Mouse (Mus musculus): ENCODE data around the gene Zp3. TPM values are rescaled to one million over a fixed set of nuclear protein-coding genes. Genes with fewer than 3 reads are reported as not detected.

Zp3 gene
- polyA plus RNA-seq, 1 experiment from 2014 or later = not detected

DNA sequence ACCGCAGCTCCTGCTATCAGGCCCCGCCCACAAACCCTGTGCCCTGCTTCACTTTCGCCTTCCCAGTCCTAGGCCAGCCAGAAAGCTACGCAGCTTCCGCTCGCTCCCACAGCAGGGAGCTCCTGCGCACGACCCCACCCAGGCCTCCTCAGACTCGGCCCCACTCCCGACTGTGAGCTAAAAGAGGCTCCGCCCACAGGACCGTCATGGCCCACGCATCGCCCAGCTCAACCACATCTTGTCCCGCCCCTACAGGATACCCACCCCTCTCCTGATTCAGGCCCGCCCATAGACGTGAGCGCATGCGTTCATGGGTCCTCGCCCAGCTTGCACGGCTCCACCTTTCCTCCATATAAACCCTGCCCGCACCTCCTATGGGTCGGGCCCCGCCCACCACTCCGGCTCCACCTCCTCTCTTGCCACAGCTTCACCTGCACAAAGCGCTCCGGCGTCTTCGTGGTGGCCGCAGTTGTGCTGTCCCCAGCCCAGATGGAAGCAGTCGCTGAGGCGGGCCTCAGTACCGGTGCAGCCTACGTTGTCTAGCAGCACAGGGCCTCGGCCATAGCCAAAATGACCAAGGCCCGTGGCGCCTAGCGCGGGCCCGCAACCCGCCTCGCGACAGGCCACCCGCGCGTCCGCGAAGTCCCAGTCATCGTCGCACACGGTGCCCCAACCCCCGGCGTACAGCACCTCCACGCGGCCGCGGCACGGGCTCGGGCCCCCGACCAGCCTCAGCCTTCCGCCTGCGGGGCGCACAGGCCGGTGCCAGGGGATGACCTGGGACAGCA, 17.2 kb upstream of the Zp3 start:
- WGBS = under 1% methylated on average over 64 of the region's 64 CpGs
- ATAC-seq (ENCODE audit: insufficient number of reproducible peaks, insufficient read depth, low FRiP score, low TSS enrichment, low read depth) = peak; percentile 94

DNA sequence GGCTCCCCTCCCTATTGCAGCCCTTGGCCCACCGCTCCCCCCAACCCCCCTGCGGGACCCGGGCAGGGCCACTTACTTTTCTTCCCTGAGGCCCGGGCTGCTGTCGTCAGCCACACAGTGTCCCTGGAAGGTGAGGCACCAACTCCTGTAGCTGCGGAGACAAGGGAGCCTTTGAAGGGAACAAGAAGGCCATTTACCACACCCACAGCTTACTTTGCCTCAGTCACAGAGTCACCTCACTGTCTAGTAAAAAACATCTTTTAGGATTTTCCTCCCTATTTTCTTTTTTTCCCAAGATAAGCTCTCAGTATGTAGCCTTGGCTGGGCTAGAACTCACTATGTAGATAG, 16.6 kb upstream of the Zp3 start:
- H3K9ac ChIP-seq = peak overlapping the region; percentile 94
- peaks cover 20% of the 10 kb centered on the region for H3K4me1 ChIP-seq
- H3K4me2 ChIP-seq = peak overlapping the region; percentile 91
- peak overlapping the region; percentile 96 for H3K27ac ChIP-seq
- H3K27me3 ChIP-seq = peaks cover 13% of the 10 kb centered on the region; the same call in 1 of the 2 replicates
- no peak for ATAC-seq (ENCODE audit: insufficient number of reproducible peaks, insufficient read depth, low FRiP score, low TSS enrichment, low read depth)
- 2% methylated on average over 6 of the region's 6 CpGs for WGBS
- peak overlapping the region; percentile 68 for H3K4me3 ChIP-seq
- H3K36me3 ChIP-seq = no peaks in the 10 kb centered on the region
- H3K9me3 ChIP-seq = no peaks in the 10 kb centered on the region

More for the DNA sequence above, 17.2 kb upstream of the Zp3 start:
- H3K27ac ChIP-seq = peak overlapping the region; percentile 96
- H3K4me1 ChIP-seq = peaks cover 23% of the 10 kb centered on the region
- peak overlapping the region; percentile 91 for H3K4me2 ChIP-seq
- peaks cover 13% of the 10 kb centered on the region; the same call in 1 of the 2 replicates for H3K27me3 ChIP-seq
- peak overlapping the region; percentile 94 for H3K9ac ChIP-seq
- H3K9me3 ChIP-seq = no peaks in the 10 kb centered on the region
- H3K36me3 ChIP-seq = no peaks in the 10 kb centered on the region
- peak overlapping the region; percentile 68 for H3K4me3 ChIP-seq

DNA sequence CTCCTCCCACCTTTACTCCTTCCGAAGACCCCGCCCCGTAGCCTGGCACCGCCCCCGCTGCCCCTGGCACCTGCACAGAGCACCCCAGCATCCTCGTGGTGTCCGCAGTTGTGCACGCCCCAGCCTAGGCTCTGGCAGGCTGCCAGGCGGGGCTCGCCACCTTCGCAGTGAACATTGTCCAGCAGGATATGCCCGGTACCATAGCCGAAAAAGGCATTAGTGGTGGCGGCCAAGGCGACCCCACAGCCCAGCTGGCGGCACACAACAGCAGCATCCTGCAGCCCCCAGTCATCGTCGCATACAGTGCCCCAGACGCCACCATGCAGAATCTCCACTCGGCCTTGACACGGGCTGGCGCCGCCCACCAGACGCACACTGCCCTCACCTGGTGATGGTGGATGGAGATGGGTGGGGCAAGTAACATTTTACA, 14.4 kb upstream of the Zp3 start:
- ATAC-seq (ENCODE audit: insufficient number of reproducible peaks, insufficient read depth, low FRiP score, low TSS enrichment, low read depth) = no peak
- peaks cover 19% of the 10 kb centered on the region for H3K4me1 ChIP-seq
- H3K4me2 ChIP-seq = peak overlapping the region; percentile 57
- 7% methylated on average over 24 of the region's 24 CpGs for WGBS
- H3K27ac ChIP-seq = no peak overlapping the region
- peak overlapping the region; percentile 29 for H3K4me3 ChIP-seq
- H3K9me3 ChIP-seq = no peaks in the 10 kb centered on the region
- no peaks in the 10 kb centered on the region for H3K36me3 ChIP-seq
- peaks cover 13% of the 10 kb centered on the region; the same call in 1 of the 2 replicates for H3K27me3 ChIP-seq
- H3K9ac ChIP-seq = peak overlapping the region; percentile 54; the same call in 1 of the 2 replicates

DNA sequence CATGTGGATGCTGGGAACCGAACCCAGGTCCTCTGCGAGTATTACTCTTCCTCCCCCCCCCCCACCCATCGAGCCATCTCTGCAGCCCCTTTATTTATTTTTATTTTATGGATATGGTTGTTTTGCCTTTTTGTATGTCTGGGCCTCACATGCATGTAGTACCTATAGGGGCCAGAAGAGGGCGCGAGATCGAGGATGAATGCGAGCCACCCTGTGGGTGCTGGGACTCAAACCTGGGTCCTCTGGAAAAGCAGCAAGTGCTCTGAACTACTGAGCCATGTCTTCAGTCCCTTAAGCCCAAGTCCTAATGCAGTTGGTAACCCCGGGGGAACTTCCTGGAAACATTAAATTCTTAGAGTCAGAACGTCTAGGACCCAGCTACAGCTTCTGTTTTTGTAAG, 13.0 kb upstream of the Zp3 start:
- Histone ChIP-seq H3K27ac (no peak overlapping the region), H3K4me3 (no peak overlapping the region), H3K4me2 (no peak overlapping the region), H3K36me3 (no peaks in the 10 kb centered on the region), H3K4me1 (peaks cover 9% of the 10 kb centered on the region), H3K27me3 (peaks cover 13% of the 10 kb centered on the region; the same call in 1 of the 2 replicates), H3K9me3 (no peaks in the 10 kb centered on the region), H3K9ac (no peak overlapping the region)
- WGBS = 60% methylated on average over 9 of the region's 9 CpGs
- no peak for ATAC-seq (ENCODE audit: insufficient number of reproducible peaks, insufficient read depth, low FRiP score, low TSS enrichment, low read depth)

DNA sequence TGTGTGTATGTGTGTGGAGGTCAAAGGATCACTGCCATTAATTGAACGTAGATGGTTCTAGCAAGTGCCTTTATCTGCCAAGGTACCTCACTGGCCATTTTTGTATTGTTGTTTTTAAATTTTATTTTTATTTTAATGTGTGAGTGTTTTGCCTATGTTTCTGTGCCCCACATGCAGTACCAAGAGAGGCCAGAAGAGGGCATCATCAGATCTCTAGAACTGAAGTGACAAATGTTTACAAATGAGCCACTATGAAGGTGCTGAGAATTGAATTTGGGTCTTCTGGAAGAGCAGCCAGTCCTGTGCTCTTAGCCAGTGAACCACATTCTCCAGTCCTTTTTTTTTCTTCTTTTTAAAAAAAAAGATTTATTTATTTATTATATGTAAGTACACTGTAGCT, 11.1 kb upstream of the Zp3 start:
- Histone ChIP-seq H3K4me3 (no peak overlapping the region), H3K4me1 (peaks cover 4% of the 10 kb centered on the region), H3K36me3 (no peaks in the 10 kb centered on the region), H3K9me3 (no peaks in the 10 kb centered on the region), H3K9ac (no peak overlapping the region), H3K27me3 (peaks cover 13% of the 10 kb centered on the region; the same call in 1 of the 2 replicates), H3K27ac (no peak overlapping the region), H3K4me2 (no peak overlapping the region)
- no peak for ATAC-seq (ENCODE audit: insufficient number of reproducible peaks, insufficient read depth, low FRiP score, low TSS enrichment, low read depth)
- WGBS = 55% methylated on average over 1 of the region's 1 CpGs

DNA sequence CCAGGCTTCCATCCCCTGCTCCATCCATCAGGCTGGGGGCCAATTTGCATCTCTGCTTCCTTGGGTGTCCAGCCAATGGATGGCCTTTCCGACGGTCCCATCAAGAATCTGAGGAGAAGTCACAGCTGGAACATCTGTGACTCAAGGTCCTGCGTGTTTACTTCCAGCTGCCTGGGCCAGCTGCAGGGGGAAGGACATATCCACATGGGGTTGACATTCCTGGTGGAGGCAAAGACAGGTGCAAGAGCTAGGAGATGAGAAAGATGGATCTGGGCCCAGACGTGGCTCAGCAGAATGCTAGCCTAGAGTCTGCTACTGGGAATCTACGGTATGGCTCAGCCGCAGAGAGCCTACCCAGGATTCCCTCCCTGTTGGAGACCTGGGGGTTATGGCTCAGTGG, 9.7 kb upstream of the Zp3 start:
- Histone ChIP-seq H3K27ac (no peak overlapping the region), H3K4me1 (peaks cover 8% of the 10 kb centered on the region), H3K4me3 (no peak overlapping the region), H3K9me3 (no peaks in the 10 kb centered on the region), H3K4me2 (no peak overlapping the region), H3K36me3 (no peaks in the 10 kb centered on the region), H3K27me3 (peaks cover 7% of the 10 kb centered on the region; the same call in 1 of the 2 replicates), H3K9ac (no peak overlapping the region)
- ATAC-seq (ENCODE audit: insufficient number of reproducible peaks, insufficient read depth, low FRiP score, low TSS enrichment, low read depth) = no peak
- WGBS = 84% methylated on average over 6 of the region's 6 CpGs

DNA sequence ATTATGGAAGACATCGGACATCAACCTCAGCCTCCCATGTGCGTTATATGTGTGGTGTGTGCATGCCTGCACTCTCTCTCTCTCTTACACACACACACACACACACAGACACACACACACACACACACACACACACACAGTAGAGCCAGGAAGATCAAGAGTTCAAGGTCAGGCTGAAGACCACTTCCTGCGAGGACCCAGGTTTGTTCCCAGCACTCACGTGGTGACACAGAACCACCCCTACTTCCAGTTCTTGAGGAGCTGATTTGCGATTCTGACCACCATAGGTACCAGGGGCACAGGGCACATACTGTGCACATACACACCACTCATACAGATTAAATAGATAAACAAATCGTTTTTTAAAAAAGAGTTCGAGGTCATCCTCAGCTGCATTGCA, 8.0 kb upstream of the Zp3 start:
- H3K36me3 ChIP-seq = no peaks in the 10 kb centered on the region
- no peak overlapping the region for H3K4me2 ChIP-seq
- peaks cover 4% of the 10 kb centered on the region; the same call in 1 of the 2 replicates for H3K4me1 ChIP-seq
- no peak overlapping the region for H3K27ac ChIP-seq
- no peak overlapping the region for H3K4me3 ChIP-seq
- no peaks in the 10 kb centered on the region for H3K9me3 ChIP-seq
- no peaks in the 10 kb centered on the region for H3K27me3 ChIP-seq
- no peak overlapping the region for H3K9ac ChIP-seq
- no peak for ATAC-seq (ENCODE audit: insufficient number of reproducible peaks, insufficient read depth, low FRiP score, low TSS enrichment, low read depth)
- 88% methylated on average over 7 of the region's 7 CpGs for WGBS

DNA sequence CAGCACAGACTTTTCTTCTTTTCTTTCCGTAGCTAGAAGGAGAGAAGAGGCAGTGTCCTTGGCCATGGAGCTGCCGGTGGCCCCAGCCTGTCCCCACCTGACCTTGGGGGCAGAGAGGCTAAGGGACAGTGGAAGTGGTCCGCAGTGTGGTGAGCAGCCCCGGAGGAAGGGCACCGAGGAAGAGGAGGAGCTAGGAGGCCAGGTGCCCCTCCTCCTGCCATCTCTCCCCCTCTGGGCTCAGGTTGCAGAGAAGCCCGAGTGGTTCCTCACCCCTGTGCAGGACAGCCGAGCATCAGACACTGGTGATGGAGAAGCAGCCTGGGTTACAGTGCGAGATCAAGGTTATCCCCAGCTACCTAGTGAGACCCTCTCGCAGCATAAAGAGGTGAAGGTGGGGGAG, 5.5 kb upstream of the Zp3 start, which contains the start of gene Ssc4d:
Ssc4d (minus strand) TSS at position 167 of the 400 bp plus-strand sequence.
- H3K27ac ChIP-seq = no peak within 1 kb of the TSS
- no peaks in the 10 kb centered on the region for H3K36me3 ChIP-seq
- H3K4me2 ChIP-seq = peak within 1 kb of the TSS; percentile 48
- no peaks in the 10 kb centered on the region for H3K27me3 ChIP-seq
- peak within 1 kb of the TSS; percentile 31 for H3K4me3 ChIP-seq
- H3K4me1 ChIP-seq = peaks cover 4% of the 10 kb centered on the region; the same call in 1 of the 2 replicates
- no peak for ATAC-seq (ENCODE audit: insufficient number of reproducible peaks, insufficient read depth, low FRiP score, low TSS enrichment, low read depth)
- H3K9ac ChIP-seq = peak within 1 kb of the TSS; percentile 64
- H3K9me3 ChIP-seq = no peaks in the 10 kb centered on the region
- WGBS = 11% methylated on average over 9 of the region's 9 CpGs

DNA sequence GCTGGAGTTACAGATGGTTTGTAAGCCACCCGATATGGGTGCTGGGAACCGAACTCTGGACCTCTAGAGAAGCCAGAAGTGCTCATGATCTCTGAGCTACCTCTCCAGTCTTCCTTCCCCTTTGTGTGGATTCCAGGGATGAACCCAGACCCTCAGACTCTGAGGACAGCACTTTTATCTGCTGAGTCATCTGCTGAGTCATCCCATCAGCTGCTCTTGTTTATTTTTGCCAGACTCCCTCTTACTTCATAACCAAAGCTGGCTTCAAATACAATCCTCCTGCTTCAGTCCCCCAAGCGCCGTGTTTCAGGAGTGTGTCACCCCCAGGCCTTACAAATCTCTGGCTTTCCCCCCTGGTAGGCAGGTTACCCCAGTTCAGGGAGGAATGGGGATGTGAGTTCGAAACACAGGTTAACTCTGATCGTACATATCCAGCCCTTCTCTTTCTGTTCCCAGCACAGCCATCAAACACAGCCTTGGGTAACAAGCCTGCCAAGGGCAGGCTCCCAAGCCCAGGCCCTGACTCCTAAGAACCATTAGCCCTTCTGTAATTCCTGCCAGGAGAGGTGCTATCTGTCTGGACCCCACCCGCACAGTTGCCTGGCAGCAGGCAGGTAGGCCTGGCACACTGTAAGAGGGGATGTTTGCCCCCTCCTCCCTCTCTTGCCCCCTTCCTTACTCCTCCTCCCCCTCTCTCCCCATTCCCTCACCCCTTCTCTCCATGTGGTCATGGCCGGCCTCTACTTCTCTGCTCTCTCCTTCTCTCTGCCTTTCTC, 3.8 kb upstream of the Zp3 start:
- Histone ChIP-seq H3K9ac (no peak overlapping the region), H3K4me2 (no peak overlapping the region), H3K27ac (no peak overlapping the region), H3K27me3 (no peaks in the 10 kb centered on the region), H3K4me1 (peaks cover 4% of the 10 kb centered on the region; the same call in 1 of the 2 replicates), H3K9me3 (no peaks in the 10 kb centered on the region), H3K4me3 (no peak overlapping the region), H3K36me3 (no peaks in the 10 kb centered on the region)
- no peak for ATAC-seq (ENCODE audit: insufficient number of reproducible peaks, insufficient read depth, low FRiP score, low TSS enrichment, low read depth)
- WGBS = 91% methylated on average over 8 of the region's 8 CpGs

DNA sequence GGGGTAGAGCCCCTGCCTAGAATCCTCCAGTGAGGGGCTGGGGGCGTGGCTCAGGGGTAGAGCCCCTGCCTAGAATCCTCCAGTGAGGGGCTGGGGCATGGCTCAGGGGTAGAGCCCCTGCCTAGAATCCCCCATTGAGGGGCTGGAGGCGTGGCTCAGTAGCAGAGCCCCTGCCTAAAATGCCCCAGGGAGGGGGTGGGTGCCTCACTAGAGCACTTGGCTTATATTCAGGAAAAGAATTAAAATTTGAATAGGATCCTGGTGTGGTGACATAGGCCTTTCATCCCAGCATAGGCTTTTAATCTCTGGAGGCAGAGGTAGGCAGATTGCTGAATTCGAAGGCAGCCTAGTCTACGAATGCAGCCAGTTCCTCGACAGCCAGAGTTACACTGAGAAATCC, 518 bp upstream of the Zp3 start:
- H3K9ac ChIP-seq = no peak overlapping the region
- no peak overlapping the region for H3K4me3 ChIP-seq
- no peak overlapping the region for H3K27ac ChIP-seq
- H3K36me3 ChIP-seq = no peaks in the 10 kb centered on the region
- 80% methylated on average over 5 of the region's 5 CpGs for WGBS
- peaks cover 5% of the 10 kb centered on the region for H3K4me1 ChIP-seq
- no peaks in the 10 kb centered on the region for H3K27me3 ChIP-seq
- no peak for ATAC-seq (ENCODE audit: insufficient number of reproducible peaks, insufficient read depth, low FRiP score, low TSS enrichment, low read depth)
- no peaks in the 10 kb centered on the region for H3K9me3 ChIP-seq
- no peak overlapping the region for H3K4me2 ChIP-seq

DNA sequence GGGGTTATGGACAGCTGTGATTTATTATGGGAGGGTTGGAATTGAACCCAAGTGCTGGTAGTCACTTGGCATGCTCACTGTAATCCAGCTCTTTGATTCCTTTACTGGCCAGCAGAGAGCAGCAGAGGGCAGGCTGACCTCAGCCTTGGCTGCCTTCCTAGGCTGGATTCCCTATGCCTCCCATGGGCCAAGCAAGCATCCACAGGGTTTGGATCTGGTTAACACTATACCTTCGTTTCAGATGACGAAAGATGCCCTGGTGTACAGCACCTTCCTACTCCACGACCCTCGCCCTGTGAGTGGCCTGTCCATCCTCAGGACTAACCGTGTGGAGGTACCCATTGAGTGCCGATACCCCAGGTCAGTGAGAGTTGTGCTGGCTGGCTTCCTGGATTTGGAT, 2.5 kb downstream of the Zp3 start:
- ATAC-seq (ENCODE audit: insufficient number of reproducible peaks, insufficient read depth, low FRiP score, low TSS enrichment, low read depth) = 0 out of 2 replicates have a peak, but pooled peaks have one; percentile 10
- Histone ChIP-seq H3K9me3 (no peaks in the 10 kb centered on the region), H3K4me1 (peaks cover 4% of the 10 kb centered on the region), H3K9ac (no peak overlapping the region), H3K36me3 (no peaks in the 10 kb centered on the region), H3K4me2 (no peak overlapping the region), H3K27ac (no peak overlapping the region), H3K27me3 (no peaks in the 10 kb centered on the region), H3K4me3 (no peak overlapping the region)
- WGBS = 35% methylated on average over 6 of the region's 6 CpGs

All from embryonic facial prominence, embryonic 13.5 days (tissue).